Mouse (Mus musculus): Measurements from ENCODE around the gene B4galt3. TPM values are rescaled to one million over a fixed set of nuclear protein-coding genes. Genes with fewer than 3 reads are reported as not detected.

B4galt3 gene
- 11.0 and 32.0 TPM in 2 replicates for total RNA-seq (2017)

- ATAC-seq (replicated peaks; ENCODE audit: low read depth, poor library complexity, severe bottlenecking), result peak; percentile 94
These were observed at the start of gene B4galt3 for GRCm38 (mm10) chr1:171269848-171270572. TSS of gene B4galt3 (plus strand) at chr1:171270328.

- peak; percentile 13; the same call in 1 of the 2 replicates for ATAC-seq (replicated peaks; ENCODE audit: low read depth, poor library complexity, severe bottlenecking)
These were observed 49.3 kb upstream of the B4galt3 start for GRCm38 (mm10) chr1:171220871-171221270.

- no peak for ATAC-seq (replicated peaks; ENCODE audit: low read depth, poor library complexity, severe bottlenecking)
These were observed 48.6 kb upstream of the B4galt3 start for GRCm38 (mm10) chr1:171221281-171222193.

- ATAC-seq (replicated peaks; ENCODE audit: low read depth, poor library complexity, severe bottlenecking), result peak; percentile 96
These were observed 47.6 kb upstream of the B4galt3 start, which contains the start of gene Tomm40l for GRCm38 (mm10) chr1:171222238-171223155. TSS of gene Tomm40l (minus strand) at chr1:171222514.

- ATAC-seq (replicated peaks; ENCODE audit: low read depth, poor library complexity, severe bottlenecking), result no peak
These were observed 47.0 kb upstream of the B4galt3 start for GRCm38 (mm10) chr1:171223168-171223567.

GRCm38 (mm10) chr1:171223796-171224195 lies 46.3 kb upstream of the B4galt3 start:
- ATAC-seq (replicated peaks; ENCODE audit: low read depth, poor library complexity, severe bottlenecking), result no peak

GRCm38 (mm10) chr1:171224857-171225256 lies 45.3 kb upstream of the B4galt3 start, which contains the start of gene Apoa2:
TSS of gene Apoa2 (plus strand) at chr1:171225054.
- no peak for ATAC-seq (replicated peaks; ENCODE audit: low read depth, poor library complexity, severe bottlenecking)

GRCm38 (mm10) chr1:171226780-171227179 lies 43.3 kb upstream of the B4galt3 start:
- no peak for ATAC-seq (replicated peaks; ENCODE audit: low read depth, poor library complexity, severe bottlenecking)

- no peak for ATAC-seq (replicated peaks; ENCODE audit: low read depth, poor library complexity, severe bottlenecking)
These were observed 42.2 kb upstream of the B4galt3 start for GRCm38 (mm10) chr1:171227879-171228278.

- ATAC-seq (replicated peaks; ENCODE audit: low read depth, poor library complexity, severe bottlenecking), result no peak
These were observed 40.4 kb upstream of the B4galt3 start for GRCm38 (mm10) chr1:171229750-171230149.

- ATAC-seq (replicated peaks; ENCODE audit: low read depth, poor library complexity, severe bottlenecking), result no peak
These were observed 39.9 kb upstream of the B4galt3 start for GRCm38 (mm10) chr1:171230215-171230614.

- ATAC-seq (replicated peaks; ENCODE audit: low read depth, poor library complexity, severe bottlenecking), result peak; percentile 57
These were observed 38.3 kb upstream of the B4galt3 start for GRCm38 (mm10) chr1:171231844-171232243.

GRCm38 (mm10) chr1:171232348-171232747 lies 37.8 kb upstream of the B4galt3 start:
- no peak for ATAC-seq (replicated peaks; ENCODE audit: low read depth, poor library complexity, severe bottlenecking)

- ATAC-seq (replicated peaks; ENCODE audit: low read depth, poor library complexity, severe bottlenecking), result no peak
These were observed 37.1 kb upstream of the B4galt3 start for GRCm38 (mm10) chr1:171232800-171233730.

GRCm38 (mm10) chr1:171234126-171234525 lies 36.0 kb upstream of the B4galt3 start, which contains the start of gene Fcer1g:
TSS of gene Fcer1g (minus strand) at chr1:171234365.
- ATAC-seq (replicated peaks; ENCODE audit: low read depth, poor library complexity, severe bottlenecking), result peak; percentile 67

- ATAC-seq (replicated peaks; ENCODE audit: low read depth, poor library complexity, severe bottlenecking), result peak; percentile 22
These were observed 35.6 kb upstream of the B4galt3 start for GRCm38 (mm10) chr1:171234538-171234937.

- no peak for ATAC-seq (replicated peaks; ENCODE audit: low read depth, poor library complexity, severe bottlenecking)
These were observed 34.3 kb upstream of the B4galt3 start for GRCm38 (mm10) chr1:171235791-171236190.

GRCm38 (mm10) chr1:171237438-171237837 lies 32.7 kb upstream of the B4galt3 start:
- no peak for ATAC-seq (replicated peaks; ENCODE audit: low read depth, poor library complexity, severe bottlenecking)

GRCm38 (mm10) chr1:171238463-171238862 lies 31.7 kb upstream of the B4galt3 start:
- peak; percentile 73 for ATAC-seq (replicated peaks; ENCODE audit: low read depth, poor library complexity, severe bottlenecking)

Data from common myeloid progenitor, adult 5-6 weeks (primary cell).